ENCODE assay signal across 19 mouse cellular contexts in the genomic region with DNA sequence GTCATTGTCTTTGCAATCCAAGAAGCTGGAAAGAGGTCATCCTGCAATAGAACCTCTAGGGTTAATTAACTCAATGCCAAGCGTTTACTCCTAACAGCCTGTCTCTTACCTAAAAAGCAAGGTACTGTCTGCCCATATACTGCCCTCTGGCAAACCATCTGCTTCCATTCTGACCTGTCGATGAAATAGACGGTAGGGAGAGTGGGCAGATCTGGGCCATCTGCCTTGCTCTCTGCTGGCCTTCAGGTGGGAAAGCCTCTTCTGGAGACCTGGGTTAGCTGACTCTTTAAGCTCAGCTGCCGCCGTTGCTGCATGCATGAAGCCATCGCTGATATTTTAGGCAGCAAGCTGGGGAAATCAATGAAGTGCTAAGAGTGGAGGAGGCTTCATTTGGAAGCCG. TPM values are rescaled to one million over a fixed set of nuclear protein-coding genes. Genes with fewer than 3 reads are reported as not detected.
"Had no signal": no experiment of that assay in that cellular context is flagged by ENCODE, and none has a peak within 500 bp of the region (broad histone marks: within the 10 kb centered on the region; RNA-seq: fewer than 3 reads in every experiment).

No protein-coding gene starts in this region.

- H3K9ac ChIP-seq: lung, embryonic 14.5 days; midbrain, embryonic 12.5 days; midbrain, embryonic 15.5 days; neural tube, embryonic 13.5 days; neural tube, embryonic 15.5 days had no signal

- DNase-seq: lung, adult 18-20 months; lung, embryonic 14.5 days; lung, postnatal 10 days; lung, postnatal 4 days; retina, postnatal 1 day; right cerebral cortex, adult 18-20 months; right cerebral cortex, postnatal 25 days; right cerebral cortex, postnatal 4 days; spleen, adult 18-20 months; thymus, adult 18-20 months; thymus, postnatal 14 days; thymus, postnatal 36 days had no signal

- H3K27ac ChIP-seq: midbrain, embryonic 10.5 days; midbrain, embryonic 12.5 days; midbrain, embryonic 15.5 days; neural tube, embryonic 13.5 days; neural tube, embryonic 15.5 days had no signal

- H3K4me3 ChIP-seq: midbrain, embryonic 10.5 days; midbrain, embryonic 12.5 days; midbrain, embryonic 15.5 days; myocyte; neural tube, embryonic 13.5 days; neural tube, embryonic 15.5 days had no signal

- ATAC-seq: midbrain, embryonic 15.5 days had no signal

- H3K36me3 ChIP-seq: midbrain, embryonic 10.5 days; midbrain, embryonic 12.5 days; midbrain, embryonic 15.5 days; neural tube, embryonic 13.5 days; neural tube, embryonic 15.5 days had no signal

- H3K9me3 ChIP-seq: midbrain, embryonic 12.5 days; midbrain, embryonic 15.5 days; neural tube, embryonic 13.5 days; neural tube, embryonic 15.5 days had no signal

- H3K4me2 ChIP-seq: lung, embryonic 14.5 days; midbrain, embryonic 12.5 days; midbrain, embryonic 15.5 days; neural tube, embryonic 13.5 days; neural tube, embryonic 15.5 days had no signal

RNA-seq across cellular contexts. Expression of a gene that starts 2.7 kb away (rescaled TPM):
- total RNA-seq: megakaryocyte, adult 5-6 weeks had no signal
- polyA plus RNA-seq: myocyte had no signal
